In the genomic region with DNA sequence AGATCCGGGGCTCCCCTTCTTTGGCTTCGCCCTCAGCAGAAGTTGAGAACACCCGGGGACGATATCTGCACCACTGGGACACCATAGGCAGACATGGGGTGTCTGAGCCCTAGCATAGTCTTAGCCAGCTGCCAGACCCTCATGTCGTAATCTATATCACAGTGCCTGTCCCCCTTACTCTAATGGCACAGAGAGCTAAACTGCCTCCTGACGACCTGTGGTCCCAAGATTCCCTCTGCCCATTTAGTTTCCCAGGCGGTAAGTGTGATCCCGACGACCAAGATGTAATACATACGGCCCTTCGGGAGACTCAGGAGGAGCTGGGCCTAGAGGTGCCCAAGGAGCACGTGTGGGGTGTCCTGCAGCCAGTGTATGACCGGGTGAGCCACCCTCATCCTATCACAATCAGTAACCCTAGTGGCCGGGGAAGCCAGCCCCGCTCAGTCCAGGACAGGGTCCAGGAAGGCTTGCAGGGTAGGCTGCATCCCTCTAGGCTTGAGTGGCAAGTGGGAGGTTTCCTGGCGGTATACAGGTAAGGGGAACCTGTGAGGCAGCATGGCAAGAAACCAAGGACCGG, we compare ENCODE assay signal across 7 mouse cellular contexts. TPM values are rescaled to one million over a fixed set of nuclear protein-coding genes. Genes with fewer than 3 reads are reported as not detected.
A peak's percentile ranks its signal among the peaks of the same experiment; 100 is the strongest.
DNase-seq lines count a peak whose midpoint lies in the region; ATAC-seq and TF ChIP-seq lines count a peak whose summit lies in the region.

No protein-coding gene starts in this region.

- peaks cover 10% of the 10 kb centered on the region; the same call in 1 of the 2 replicates for H3K4me1 ChIP-seq in lung, postnatal 0 days (ENCODE audit: insufficient read depth, low read depth, low read length)
- H3K4me1 ChIP-seq in embryonic facial prominence, embryonic 14.5 days (ENCODE audit: control insufficient read depth, insufficient read depth, low read length), result peaks cover 7% of the 10 kb centered on the region; the same call in 1 of the 2 replicates
- peaks cover 17% of the 10 kb centered on the region for H3K4me1 ChIP-seq in limb, embryonic 13.5 days
- H3K4me1 ChIP-seq in olfactory bulb, adult 2 months (ENCODE audit: control insufficient read depth, insufficient read depth, low read length), result peaks cover 24% of the 10 kb centered on the region

- TF ChIP-seq POLR2A in olfactory bulb, adult 2 months (IDR thresholded peaks at IDR 0.05; ENCODE audit: insufficient read depth, low read depth, low read length), result no peak

- TF ChIP-seq EP300 in lung, postnatal 0 days (IDR thresholded peaks at IDR 0.05), result no peak

- peak overlapping the region; percentile 57 for H3K4me3 ChIP-seq in lung, postnatal 0 days (ENCODE audit: low read depth, low read length)
- peak overlapping the region; percentile 71 for H3K4me3 ChIP-seq in embryonic facial prominence, embryonic 14.5 days (ENCODE audit: low read depth, low read length)
- peak overlapping the region; percentile 79 for H3K4me3 ChIP-seq in limb, embryonic 13.5 days
- H3K4me3 ChIP-seq in olfactory bulb, adult 2 months (ENCODE audit: insufficient read depth, low read depth, low read length), result peak overlapping the region; percentile 93

- no peak for TF ChIP-seq CTCF in lung, postnatal 0 days (IDR thresholded peaks at IDR 0.05)
- TF ChIP-seq CTCF in olfactory bulb, adult 2 months (IDR thresholded peaks at IDR 0.05; ENCODE audit: insufficient read depth, low read depth, low read length), result no peak

- H3K9me3 ChIP-seq in lung, postnatal 0 days (ENCODE audit: low read length), result no peaks in the 10 kb centered on the region
- H3K9me3 ChIP-seq in embryonic facial prominence, embryonic 14.5 days (ENCODE audit: control insufficient read depth, low read length), result no peaks in the 10 kb centered on the region
- no peaks in the 10 kb centered on the region for H3K9me3 ChIP-seq in limb, embryonic 13.5 days

- peaks cover 3% of the 10 kb centered on the region; the same call in 1 of the 2 replicates for H3K36me3 ChIP-seq in lung, postnatal 0 days (ENCODE audit: insufficient read depth, low read length)
- H3K36me3 ChIP-seq in embryonic facial prominence, embryonic 14.5 days (ENCODE audit: control insufficient read depth, insufficient read depth, low read length), result peaks cover 4% of the 10 kb centered on the region; the same call in 1 of the 2 replicates
- H3K36me3 ChIP-seq in limb, embryonic 13.5 days, result peaks cover 13% of the 10 kb centered on the region

- peak overlapping the region; percentile 64; the same call in 1 of the 2 replicates for H3K9ac ChIP-seq in lung, postnatal 0 days (replicated peaks; ENCODE audit: low read depth)
- H3K9ac ChIP-seq in embryonic facial prominence, embryonic 14.5 days (ENCODE audit: low read depth, low read length), result peak overlapping the region; percentile 89
- H3K9ac ChIP-seq in limb, embryonic 13.5 days, result peak overlapping the region; percentile 93

- 16% methylated on average over 17 of the region's 17 CpGs for WGBS in lung, postnatal 0 days
- 14% methylated on average over 16 of the region's 17 CpGs for WGBS in embryonic facial prominence, embryonic 14.5 days
- 14% methylated on average over 17 of the region's 17 CpGs for WGBS in limb, embryonic 13.5 days
- WGBS in olfactory bulb, adult 2 months, result 17% methylated on average over 17 of the region's 17 CpGs

- DNase-seq in lung, postnatal 0 days (ENCODE audit: low spot score), result no peak
- no peak for DNase-seq in lung, postnatal 25 days (ENCODE audit: low spot score)
- no peak for DNase-seq in embryonic facial prominence, embryonic 14.5 days (ENCODE audit: low spot score)
- DNase-seq in ovary, postnatal 36 days (ENCODE audit: low spot score), result no peak
- DNase-seq in right cerebral cortex, adult 2 months (ENCODE audit: low spot score in 2 of 2), result no peak

- H3K27me3 ChIP-seq in lung, postnatal 0 days (replicated peaks; ENCODE audit: insufficient read depth, low read length), result no peaks in the 10 kb centered on the region
- H3K27me3 ChIP-seq in embryonic facial prominence, embryonic 14.5 days (replicated peaks; ENCODE audit: control insufficient read depth, insufficient read depth, low read length), result no peaks in the 10 kb centered on the region
- H3K27me3 ChIP-seq in limb, embryonic 13.5 days, result no peaks in the 10 kb centered on the region

- H3K4me2 ChIP-seq in lung, postnatal 0 days (replicated peaks; ENCODE audit: low read depth, low read length), result peak overlapping the region; percentile 95
- H3K4me2 ChIP-seq in embryonic facial prominence, embryonic 14.5 days (ENCODE audit: low read depth, low read length), result peak overlapping the region; percentile 85
- peak overlapping the region; percentile 86 for H3K4me2 ChIP-seq in limb, embryonic 13.5 days (replicated peaks)

- no peak for ATAC-seq in lung, postnatal 0 days
- no peak for ATAC-seq in embryonic facial prominence, embryonic 14.5 days (ENCODE audit: low read depth)
- ATAC-seq in limb, embryonic 13.5 days (ENCODE audit: low FRiP score, low read depth), result peak; percentile 4; the same call in 1 of the 2 replicates

- peak overlapping the region; percentile 90 for H3K27ac ChIP-seq in lung, postnatal 0 days (ENCODE audit: low read length)
- peak overlapping the region; percentile 94 for H3K27ac ChIP-seq in embryonic facial prominence, embryonic 14.5 days (replicated peaks; ENCODE audit: low read depth, low read length)
- peak overlapping the region; percentile 97 for H3K27ac ChIP-seq in limb, embryonic 13.5 days
- H3K27ac ChIP-seq in olfactory bulb, adult 2 months (ENCODE audit: insufficient read depth, low read depth, low read length), result peak overlapping the region; percentile 93

RNA-seq across cellular contexts. Expression of a gene that starts 0.6 kb away (rescaled TPM):
- 1.1 TPM in 2 replicates for polyA plus RNA-seq in lung, postnatal 0 days (2015; fragmentation: Nextera tagmentation; extraction: Ambion mirVana)
- 1.4 and 1.6 TPM in 2 replicates for polyA plus RNA-seq in embryonic facial prominence, embryonic 14.5 days (2014; fragmentation: Nextera tagmentation; extraction: Ambion mirVana)
- polyA plus RNA-seq in limb, embryonic 13.5 days (2015; fragmentation: Nextera tagmentation; extraction: Ambion mirVana), result 4.5 and 4.7 TPM in 2 replicates
- polyA plus RNA-seq in olfactory bulb, adult 2 months (2012; ENCODE audit: insufficient read depth, insufficient read length, low replicate concordance, missing spikeins), result not detected in 2 replicates

RNA-seq across cellular contexts. Expression of a gene that starts 0.7 kb away (rescaled TPM):
- 27.0 and 28.5 TPM in 2 replicates for polyA plus RNA-seq in lung, postnatal 0 days (2015; fragmentation: Nextera tagmentation; extraction: Ambion mirVana)
- polyA plus RNA-seq in embryonic facial prominence, embryonic 14.5 days (2014; fragmentation: Nextera tagmentation; extraction: Ambion mirVana), result 25.8 and 29.5 TPM in 2 replicates
- 32.9 and 34.2 TPM in 2 replicates for polyA plus RNA-seq in limb, embryonic 13.5 days (2015; fragmentation: Nextera tagmentation; extraction: Ambion mirVana)
- not detected in 2 replicates for polyA plus RNA-seq in olfactory bulb, adult 2 months (2012; ENCODE audit: insufficient read depth, insufficient read length, low replicate concordance, missing spikeins)

RNA-seq across cellular contexts. Expression of a gene that starts 2.1 kb away (rescaled TPM):
- 1.9 and 2.0 TPM in 2 replicates for polyA plus RNA-seq in lung, postnatal 0 days (2015; fragmentation: Nextera tagmentation; extraction: Ambion mirVana)
- 2.5 and 3.4 TPM in 2 replicates for polyA plus RNA-seq in embryonic facial prominence, embryonic 14.5 days (2014; fragmentation: Nextera tagmentation; extraction: Ambion mirVana)
- 4.6 and 5.5 TPM in 2 replicates for polyA plus RNA-seq in limb, embryonic 13.5 days (2015; fragmentation: Nextera tagmentation; extraction: Ambion mirVana)
- polyA plus RNA-seq in olfactory bulb, adult 2 months (2012; ENCODE audit: insufficient read depth, insufficient read length, low replicate concordance, missing spikeins), result not detected in 2 replicates

RNA-seq across cellular contexts. Expression of a gene that starts 8.5 kb away (rescaled TPM):
- not detected in 2 replicates for polyA plus RNA-seq in lung, postnatal 0 days (2015; fragmentation: Nextera tagmentation; extraction: Ambion mirVana)
- polyA plus RNA-seq in embryonic facial prominence, embryonic 14.5 days (2014; fragmentation: Nextera tagmentation; extraction: Ambion mirVana), result 0.10 TPM in 1 of 2 replicates, not detected in the other
- not detected in 2 replicates for polyA plus RNA-seq in limb, embryonic 13.5 days (2015; fragmentation: Nextera tagmentation; extraction: Ambion mirVana)
- not detected in 2 replicates for polyA plus RNA-seq in olfactory bulb, adult 2 months (2012; ENCODE audit: insufficient read depth, insufficient read length, low replicate concordance, missing spikeins)

RNA-seq across cellular contexts. Expression of a gene that starts 11.6 kb away (rescaled TPM):
- 130 and 152 TPM in 2 replicates for polyA plus RNA-seq in lung, postnatal 0 days (2015; fragmentation: Nextera tagmentation; extraction: Ambion mirVana)
- polyA plus RNA-seq in embryonic facial prominence, embryonic 14.5 days (2014; fragmentation: Nextera tagmentation; extraction: Ambion mirVana), result 188 and 199 TPM in 2 replicates
- polyA plus RNA-seq in limb, embryonic 13.5 days (2015; fragmentation: Nextera tagmentation; extraction: Ambion mirVana), result 188 and 199 TPM in 2 replicates
- 777 TPM in 1 of 2 replicates, not detected in the other for polyA plus RNA-seq in olfactory bulb, adult 2 months (2012; ENCODE audit: insufficient read depth, insufficient read length, low replicate concordance, missing spikeins)

Comparison
In these comparisons a context has a peak if more than half of its experiments do, and no peak if none do; other contexts are left out.
1. RNA of a gene that starts 0.7 kb away (polyA plus RNA-seq): 32.9 to 34.2 TPM in limb, embryonic 13.5 days, 27.0 to 28.5 TPM in lung, postnatal 0 days and 25.8 to 29.5 TPM in embryonic facial prominence, embryonic 14.5 days; not detected in olfactory bulb, adult 2 months; every median in the first group is over 10 times any median in the second.
2. Peak in every context shown above with its lines, with median percentiles within 50 percentile points of each other: H3K27ac ChIP-seq, H3K4me2 ChIP-seq, H3K4me3 ChIP-seq and H3K9ac ChIP-seq.